Mouse (Mus musculus): ENCODE results near the gene Guca2a. TPM values are rescaled to one million over a fixed set of nuclear protein-coding genes. Genes with fewer than 3 reads are reported as not detected.

The Guca2a gene
- polyA plus RNA-seq, 1 experiment, result not detected

DNA sequence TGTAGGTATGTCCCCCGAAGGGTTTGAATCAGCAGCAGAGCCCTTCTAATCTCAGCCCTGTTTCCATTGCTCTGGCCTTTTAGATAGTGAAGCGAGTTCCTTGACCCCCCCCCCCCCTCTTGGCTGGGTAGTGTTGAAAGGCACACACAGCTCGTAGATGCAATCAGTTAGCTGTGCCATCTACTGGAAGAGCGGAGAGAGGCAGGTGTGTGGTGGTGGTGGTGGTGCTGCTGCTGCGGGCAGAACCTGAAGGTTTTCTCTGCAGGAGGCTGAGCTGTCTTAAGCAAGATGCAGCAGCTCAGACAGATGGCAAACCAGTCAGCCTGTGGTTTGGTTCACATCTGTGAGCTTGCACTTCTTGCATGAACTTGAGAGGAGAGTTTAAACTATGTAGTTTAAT is 35.2 kb downstream of the Guca2a start:
- H3K4me3 ChIP-seq (replicated peaks; ENCODE audit: extremely low read depth, low read depth, low read length), result no peak overlapping the region
- no peak for TF ChIP-seq CTCF (IDR thresholded peaks at IDR 0.05; ENCODE audit: insufficient read depth, low read length)
- TF ChIP-seq POLR2A (IDR thresholded peaks at IDR 0.05; ENCODE audit: borderline replicate concordance, extremely low read depth, low read depth, low read length), result no peak
- H3K4me1 ChIP-seq (ENCODE audit: control insufficient read depth, insufficient read depth, low read length), result no peaks in the 10 kb centered on the region
- DNase-seq, result no peak
- WGBS, result 31% methylated on average over 5 of the region's 5 CpGs

DNA sequence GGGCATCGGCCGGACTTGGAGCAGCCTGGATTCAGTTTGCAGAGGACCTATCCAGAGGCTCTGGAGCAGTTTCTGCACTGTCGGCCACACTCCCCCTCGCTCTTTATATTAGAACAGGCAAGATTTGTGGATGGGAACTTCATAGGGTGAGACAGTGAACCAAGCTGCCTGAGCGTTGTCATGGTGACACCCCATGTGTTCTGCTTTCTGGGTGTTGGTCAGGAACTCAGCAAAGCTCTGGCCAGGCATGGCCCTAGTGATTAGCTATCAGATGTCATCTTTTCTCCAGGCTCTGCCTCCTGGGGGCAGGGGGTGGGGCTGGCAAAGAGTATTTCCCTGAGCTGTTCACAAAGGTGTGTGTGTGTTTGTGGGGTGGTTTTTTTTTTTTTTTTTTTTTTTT is 45.1 kb downstream of the Guca2a start:
- no peak overlapping the region for H3K4me3 ChIP-seq (replicated peaks; ENCODE audit: extremely low read depth, low read depth, low read length)
- 62% methylated on average over 5 of the region's 5 CpGs for WGBS

DNA sequence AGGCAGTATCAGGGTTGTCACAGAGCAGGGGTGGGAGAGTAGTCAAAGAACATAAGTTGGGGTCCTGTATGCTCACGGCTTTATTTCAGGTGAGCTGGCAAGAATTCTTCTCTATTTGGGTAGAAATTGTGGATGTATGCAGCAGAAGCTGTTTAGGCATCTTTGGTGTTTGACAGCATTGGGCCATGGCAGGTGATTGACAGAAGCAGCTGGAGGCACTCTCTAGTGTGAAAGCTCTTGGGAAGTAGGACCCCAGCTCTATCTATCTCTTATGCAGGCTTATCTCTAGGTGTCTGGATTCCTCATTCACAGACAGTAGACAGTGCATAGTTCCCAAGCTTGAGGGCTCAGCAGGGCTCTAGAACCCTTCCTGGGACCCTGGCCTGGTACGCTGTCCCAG is 48.2 kb downstream of the Guca2a start:
- TF ChIP-seq CTCF (IDR thresholded peaks at IDR 0.05; ENCODE audit: insufficient read depth, low read length) (no peak), POLR2A (IDR thresholded peaks at IDR 0.05; ENCODE audit: borderline replicate concordance, extremely low read depth, low read depth, low read length) (no peak)
- no peak overlapping the region for H3K4me3 ChIP-seq (replicated peaks; ENCODE audit: extremely low read depth, low read depth, low read length)
- DNase-seq, result no peak
- WGBS, result 96% methylated on average over 2 of the region's 2 CpGs
- no peaks in the 10 kb centered on the region for H3K4me1 ChIP-seq (ENCODE audit: control insufficient read depth, insufficient read depth, low read length)

More for the DNA sequence above, 45.1 kb downstream of the Guca2a start:
- no peaks in the 10 kb centered on the region for H3K4me1 ChIP-seq (ENCODE audit: control insufficient read depth, insufficient read depth, low read length)
- DNase-seq, result no peak
- TF ChIP-seq POLR2A (IDR thresholded peaks at IDR 0.05; ENCODE audit: borderline replicate concordance, extremely low read depth, low read depth, low read length) (no peak), CTCF (IDR thresholded peaks at IDR 0.05; ENCODE audit: insufficient read depth, low read length) (no peak)

Other genes starting within 250 kb of the Guca2a start
- gene Ccdc30, start 222.2 kb upstream of the Guca2a start, polyA plus RNA-seq (2012; rRNA removed), result 3.4 and 4.2 TPM in 2 replicates
- 9.3 and 9.9 TPM in 2 replicates for gene Ppcs, start 215.3 kb upstream of the Guca2a start, polyA plus RNA-seq (2012; rRNA removed)
- 5.8 and 6.4 TPM in 2 replicates for gene Zmynd12, start 214.9 kb upstream of the Guca2a start, polyA plus RNA-seq (2012; rRNA removed)
- 0.14 and 0.19 TPM in 2 replicates for gene Rimkla, start 145.1 kb upstream of the Guca2a start, polyA plus RNA-seq (2012; rRNA removed)
- 14.1 and 18.0 TPM in 2 replicates for gene Foxj3, start 100.7 kb upstream of the Guca2a start, polyA plus RNA-seq (2012; rRNA removed)
- gene Frg2f1, start 98.2 kb upstream of the Guca2a start, polyA plus RNA-seq (2012; rRNA removed), result 5.1 and 5.9 TPM in 2 replicates
- 0.46 TPM in 1 of 2 replicates, not detected in the other for gene Guca2b, start 21.2 kb downstream of the Guca2a start, polyA plus RNA-seq (2012; rRNA removed)
- 15.0 and 23.1 TPM in 2 replicates for gene Hivep3, start 96.1 kb downstream of the Guca2a start, polyA plus RNA-seq (2012; rRNA removed)

Data from lung, adult 2 months (tissue).